Mouse (Mus musculus): ENCODE results near the gene Hoxc11. TPM values are rescaled to one million over a fixed set of nuclear protein-coding genes. Genes with fewer than 3 reads are reported as not detected.

Gene Hoxc11
- polyA plus RNA-seq, 1 experiment from 2014 or later: 2.9 TPM

DNA sequence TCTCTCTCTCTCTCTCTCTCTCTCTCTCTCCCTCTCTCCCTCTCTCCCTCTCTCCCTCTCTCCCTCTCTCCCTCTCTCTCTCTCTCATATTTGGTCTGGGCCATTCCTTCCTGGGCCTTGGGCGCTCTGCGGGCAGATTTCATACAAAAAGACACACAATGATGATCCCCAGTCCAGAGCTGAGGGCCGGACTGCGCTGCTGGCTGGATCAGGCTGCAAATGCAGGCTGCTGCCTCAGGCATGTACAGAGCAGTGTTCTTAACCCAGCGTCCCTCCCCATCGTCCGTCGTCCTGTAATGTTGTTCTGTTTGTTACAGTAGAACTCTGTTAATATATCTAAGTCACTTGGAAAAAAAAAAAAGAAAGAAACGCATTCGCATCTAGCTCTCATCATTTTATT is 30.3 kb downstream of the Hoxc11 start:
- no peak for ATAC-seq (ENCODE audit: low FRiP score, low TSS enrichment)
- Histone ChIP-seq H3K9ac (ENCODE audit: low read depth, low read length) (peak overlapping the region; percentile 99; the same call in 1 of the 2 replicates), H3K4me3 (ENCODE audit: low read length) (peak overlapping the region; percentile 77; the same call in 1 of the 2 replicates), H3K4me2 (replicated peaks; ENCODE audit: low read depth, low read length) (peak overlapping the region; percentile 89; the same call in 1 of the 2 replicates), H3K27me3 (ENCODE audit: control insufficient read depth, insufficient read depth, low read length) (peaks cover 34% of the 10 kb centered on the region; the same call in 1 of the 2 replicates), H3K4me1 (ENCODE audit: control insufficient read depth, insufficient read depth, low read length) (peaks cover 58% of the 10 kb centered on the region), H3K9me3 (ENCODE audit: control insufficient read depth, low read length) (no peaks in the 10 kb centered on the region), H3K36me3 (ENCODE audit: control insufficient read depth, insufficient read depth, low read length) (no peaks in the 10 kb centered on the region; the same call in 1 of the 2 replicates), H3K27ac (ENCODE audit: low read depth, low read length) (peak overlapping the region; percentile 67)
- 11% methylated on average over 10 of the region's 10 CpGs for WGBS

DNA sequence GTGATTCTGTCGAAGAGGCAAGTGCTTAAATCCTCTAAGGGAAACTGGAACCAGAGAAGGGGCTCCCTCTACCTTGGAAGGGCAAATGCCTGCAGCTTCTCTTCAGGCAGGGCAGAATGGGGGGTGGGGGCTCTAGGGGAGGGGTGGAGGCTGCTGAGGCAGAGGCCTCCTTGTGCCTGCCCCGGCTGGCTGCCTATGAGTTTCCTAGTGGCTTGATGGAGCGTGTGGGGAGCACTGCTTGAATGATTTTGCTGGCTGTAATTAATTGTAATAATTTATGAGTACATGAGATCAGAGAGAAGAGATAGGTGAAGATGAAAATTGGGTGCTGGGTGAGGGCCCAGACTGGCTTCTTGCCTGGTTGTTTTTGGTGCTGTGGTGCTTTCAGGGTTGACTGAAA is 30.7 kb downstream of the Hoxc11 start:
- H3K4me1 ChIP-seq (ENCODE audit: control insufficient read depth, insufficient read depth, low read length): peaks cover 58% of the 10 kb centered on the region
- H3K4me2 ChIP-seq (replicated peaks; ENCODE audit: low read depth, low read length): peak overlapping the region; percentile 89; the same call in 1 of the 2 replicates
- peak overlapping the region; percentile 67 for H3K27ac ChIP-seq (ENCODE audit: low read depth, low read length)

GRCm38 (mm10) chr15:102987124-102987833 is 33.1 kb downstream of the Hoxc11 start:
- Histone ChIP-seq H3K27ac (ENCODE audit: low read depth, low read length) (peak overlapping the region; percentile 69), H3K27me3 (ENCODE audit: control insufficient read depth, insufficient read depth, low read length) (peaks cover 42% of the 10 kb centered on the region), H3K4me3 (ENCODE audit: low read length) (no peak overlapping the region), H3K4me1 (ENCODE audit: control insufficient read depth, insufficient read depth, low read length) (peaks cover 73% of the 10 kb centered on the region), H3K36me3 (ENCODE audit: control insufficient read depth, insufficient read depth, low read length) (no peaks in the 10 kb centered on the region; the same call in 1 of the 2 replicates), H3K9me3 (ENCODE audit: control insufficient read depth, low read length) (no peaks in the 10 kb centered on the region), H3K4me2 (replicated peaks; ENCODE audit: low read depth, low read length) (peak overlapping the region; percentile 19), H3K9ac (ENCODE audit: low read depth, low read length) (peak overlapping the region; percentile 28; the same call in 1 of the 2 replicates)
- 5% methylated on average over 21 of the region's 21 CpGs for WGBS
- ATAC-seq (ENCODE audit: low FRiP score, low TSS enrichment): peak; percentile 15

More for the DNA sequence above, 30.7 kb downstream of the Hoxc11 start:
- Histone ChIP-seq H3K4me3 (ENCODE audit: low read length) (peak overlapping the region; percentile 77; the same call in 1 of the 2 replicates), H3K36me3 (ENCODE audit: control insufficient read depth, insufficient read depth, low read length) (no peaks in the 10 kb centered on the region; the same call in 1 of the 2 replicates), H3K9ac (ENCODE audit: low read depth, low read length) (peak overlapping the region; percentile 99; the same call in 1 of the 2 replicates), H3K27me3 (ENCODE audit: control insufficient read depth, insufficient read depth, low read length) (peaks cover 34% of the 10 kb centered on the region; the same call in 1 of the 2 replicates), H3K9me3 (ENCODE audit: control insufficient read depth, low read length) (no peaks in the 10 kb centered on the region)
- peak; percentile 14; the same call in 1 of the 2 replicates for ATAC-seq (ENCODE audit: low FRiP score, low TSS enrichment)
- WGBS: 12% methylated on average over 3 of the region's 3 CpGs

GRCm38 (mm10) chr15:102988078-102988477 is 33.9 kb downstream of the Hoxc11 start:
- no peak overlapping the region for H3K27ac ChIP-seq (ENCODE audit: low read depth, low read length)
- peaks cover 40% of the 10 kb centered on the region for H3K27me3 ChIP-seq (ENCODE audit: control insufficient read depth, insufficient read depth, low read length)
- H3K4me1 ChIP-seq (ENCODE audit: control insufficient read depth, insufficient read depth, low read length): peaks cover 72% of the 10 kb centered on the region
- H3K36me3 ChIP-seq (ENCODE audit: control insufficient read depth, insufficient read depth, low read length): no peaks in the 10 kb centered on the region; the same call in 1 of the 2 replicates
- H3K4me3 ChIP-seq (ENCODE audit: low read length): no peak overlapping the region
- no peak overlapping the region for H3K4me2 ChIP-seq (replicated peaks; ENCODE audit: low read depth, low read length)
- no peaks in the 10 kb centered on the region for H3K9me3 ChIP-seq (ENCODE audit: control insufficient read depth, low read length)
- H3K9ac ChIP-seq (ENCODE audit: low read depth, low read length): no peak overlapping the region
- WGBS: 40% methylated on average over 5 of the region's 5 CpGs
- no peak for ATAC-seq (ENCODE audit: low FRiP score, low TSS enrichment)

GRCm38 (mm10) chr15:102990461-102991397 is 36.5 kb downstream of the Hoxc11 start, which contains the start of gene Hoxc8:
Hoxc8 (plus strand) TSS chr15:102990607.
- peaks cover 37% of the 10 kb centered on the region for H3K27me3 ChIP-seq (ENCODE audit: control insufficient read depth, insufficient read depth, low read length)
- H3K4me1 ChIP-seq (ENCODE audit: control insufficient read depth, insufficient read depth, low read length): peaks cover 64% of the 10 kb centered on the region
- H3K9me3 ChIP-seq (ENCODE audit: control insufficient read depth, low read length): no peaks in the 10 kb centered on the region
- H3K27ac ChIP-seq (ENCODE audit: low read depth, low read length): peak within 1 kb of the TSS; percentile 91
- WGBS: under 1% methylated on average over 58 of the region's 69 CpGs
- peak within 1 kb of the TSS; percentile 64 for H3K4me3 ChIP-seq (ENCODE audit: low read length)
- no peaks in the 10 kb centered on the region for H3K36me3 ChIP-seq (ENCODE audit: control insufficient read depth, insufficient read depth, low read length)
- peak within 1 kb of the TSS; percentile 73 for H3K4me2 ChIP-seq (replicated peaks; ENCODE audit: low read depth, low read length)
- H3K9ac ChIP-seq (ENCODE audit: low read depth, low read length): peak within 1 kb of the TSS; percentile 88
- 0 out of 2 replicates have a peak, but pooled peaks have one; percentile 18 for ATAC-seq (ENCODE audit: low FRiP score, low TSS enrichment)

- Histone ChIP-seq H3K27ac (ENCODE audit: low read depth, low read length) (peak overlapping the region; percentile 91), H3K4me1 (ENCODE audit: control insufficient read depth, insufficient read depth, low read length) (peaks cover 60% of the 10 kb centered on the region), H3K27me3 (ENCODE audit: control insufficient read depth, insufficient read depth, low read length) (peaks cover 28% of the 10 kb centered on the region), H3K9me3 (ENCODE audit: control insufficient read depth, low read length) (no peaks in the 10 kb centered on the region), H3K36me3 (ENCODE audit: control insufficient read depth, insufficient read depth, low read length) (no peaks in the 10 kb centered on the region), H3K4me3 (ENCODE audit: low read length) (peak overlapping the region; percentile 64), H3K4me2 (replicated peaks; ENCODE audit: low read depth, low read length) (peak overlapping the region; percentile 73), H3K9ac (ENCODE audit: low read depth, low read length) (peak overlapping the region; percentile 88)
- WGBS: 6% methylated on average over 7 of the region's 7 CpGs
- no peak for ATAC-seq (ENCODE audit: low FRiP score, low TSS enrichment)
Observed at GRCm38 (mm10) chr15:102991782-102992181, 37.6 kb downstream of the Hoxc11 start.

GRCm38 (mm10) chr15:102992206-102992605 is 38.0 kb downstream of the Hoxc11 start:
- Histone ChIP-seq H3K27me3 (ENCODE audit: control insufficient read depth, insufficient read depth, low read length) (peaks cover 24% of the 10 kb centered on the region), H3K4me1 (ENCODE audit: control insufficient read depth, insufficient read depth, low read length) (peaks cover 60% of the 10 kb centered on the region), H3K4me2 (replicated peaks; ENCODE audit: low read depth, low read length) (peak overlapping the region; percentile 73), H3K9ac (ENCODE audit: low read depth, low read length) (peak overlapping the region; percentile 88), H3K27ac (ENCODE audit: low read depth, low read length) (peak overlapping the region; percentile 91), H3K4me3 (ENCODE audit: low read length) (peak overlapping the region; percentile 64), H3K36me3 (ENCODE audit: control insufficient read depth, insufficient read depth, low read length) (no peaks in the 10 kb centered on the region), H3K9me3 (ENCODE audit: control insufficient read depth, low read length) (no peaks in the 10 kb centered on the region)
- ATAC-seq (ENCODE audit: low FRiP score, low TSS enrichment): no peak
- WGBS: 2% methylated on average over 11 of the region's 11 CpGs

GRCm38 (mm10) chr15:102992863-102993262 is 38.6 kb downstream of the Hoxc11 start:
- Histone ChIP-seq H3K4me1 (ENCODE audit: control insufficient read depth, insufficient read depth, low read length) (peaks cover 56% of the 10 kb centered on the region), H3K4me2 (replicated peaks; ENCODE audit: low read depth, low read length) (peak overlapping the region; percentile 73), H3K9ac (ENCODE audit: low read depth, low read length) (peak overlapping the region; percentile 88; the same call in 1 of the 2 replicates), H3K27me3 (ENCODE audit: control insufficient read depth, insufficient read depth, low read length) (peaks cover 22% of the 10 kb centered on the region), H3K36me3 (ENCODE audit: control insufficient read depth, insufficient read depth, low read length) (no peaks in the 10 kb centered on the region), H3K4me3 (ENCODE audit: low read length) (peak overlapping the region; percentile 64; the same call in 1 of the 2 replicates), H3K27ac (ENCODE audit: low read depth, low read length) (peak overlapping the region; percentile 91), H3K9me3 (ENCODE audit: control insufficient read depth, low read length) (no peaks in the 10 kb centered on the region)
- peak; percentile 50 for ATAC-seq (ENCODE audit: low FRiP score, low TSS enrichment)
- WGBS: 2% methylated on average over 3 of the region's 3 CpGs
